Mouse (Mus musculus) embryonic facial prominence, embryonic 10.5 days (tissue): ENCODE measurements around the gene Ubtd1. TPM values are rescaled to one million over a fixed set of nuclear protein-coding genes. Genes with fewer than 3 reads are reported as not detected.

Source experiments
- DNase-seq: peaks from one replicate; pipeline ENCODE4 v3.0.0-alpha.2; 2017; ENCODE audit warnings: low spot score
- H3K27ac ChIP-seq: fragments of 300-500 bp; sonication (generic); replicated peaks from 2 replicates; pipeline ENCODE4 v1.5.1; 2016; ENCODE audit warnings: mild to moderate bottlenecking
- H3K27me3 ChIP-seq: fragments of 300-500 bp; sonication (generic); replicated peaks from 2 replicates; pipeline ENCODE4 v1.6.1; 2016; ENCODE audit warnings: low read depth, mild to moderate bottlenecking; ENCODE audit not compliant: poor library complexity, severe bottlenecking
- H3K36me3 ChIP-seq: fragments of 300-500 bp; sonication (generic); replicated peaks from 2 replicates; pipeline ENCODE4 v1.6.1; 2016; ENCODE audit warnings: mild to moderate bottlenecking, moderate library complexity
- H3K4me1 ChIP-seq: fragments of 300-500 bp; sonication (generic); 2 replicates; pipeline ENCODE4 v1.6.1; 2016
- H3K4me3 ChIP-seq: fragments of 300-500 bp; sonication (generic); 2 replicates; pipeline ENCODE4 v1.5.1; 2016; ENCODE audit warnings: mild to moderate bottlenecking, moderate library complexity
- H3K9me3 ChIP-seq: fragments of 300-500 bp; sonication (generic); 2 replicates; pipeline ENCODE4 v1.6.1; 2016; ENCODE audit warnings: mild to moderate bottlenecking
- WGBS: fragments of 180-500 bp; shearing (Covaris S2); methylation state at CpG from one replicate; pipeline ENCODE4 v1.1.7; 2016; 5-methylcytosine and 5-hydroxymethylcytosine counted together
- polyA plus RNA-seq: library from polyadenylated mRNA; unstranded; fragments of >200 nt; fragmentation: Nextera tagmentation; extraction: Ambion mirVana; gene quantifications from 2 replicates; pipeline ENCODE4 v1.2.1, GENCODE M21; 2016

Gene Ubtd1
- polyA plus RNA-seq, 1 experiment from 2014 or later = 13.5 TPM

DNA sequence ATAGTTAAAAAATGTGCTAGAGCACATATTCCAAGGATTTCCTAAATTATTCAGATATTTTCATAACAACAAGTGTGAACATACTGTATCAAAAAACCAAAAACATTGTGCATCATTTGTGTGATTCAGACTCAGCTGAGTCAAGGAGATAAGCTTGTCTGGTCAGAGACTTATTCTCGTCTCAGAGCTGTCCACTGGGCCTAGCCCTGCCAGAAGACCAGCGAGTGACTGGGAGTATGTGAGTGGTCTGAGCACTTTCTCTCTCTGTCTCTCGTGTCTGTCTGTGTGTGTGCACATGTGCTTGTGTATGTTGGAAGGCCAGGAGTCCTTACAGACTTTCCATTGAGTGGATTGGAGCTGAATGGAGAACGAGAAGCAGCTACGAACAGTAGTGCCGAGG lies 33.4 kb downstream of the Ubtd1 start:
- no peak for DNase-seq
- no peaks in the 10 kb centered on the region for H3K9me3 ChIP-seq
- peaks cover 6% of the 10 kb centered on the region for H3K36me3 ChIP-seq
- no peak overlapping the region for H3K4me3 ChIP-seq
- peaks cover 56% of the 10 kb centered on the region for H3K4me1 ChIP-seq
- no peaks in the 10 kb centered on the region for H3K27me3 ChIP-seq
- WGBS = 84% methylated on average over 6 of the region's 6 CpGs
- H3K27ac ChIP-seq = no peak overlapping the region

GRCm38 (mm10) chr19:42016251-42016650 lies 34.7 kb downstream of the Ubtd1 start:
- H3K27me3 ChIP-seq = no peaks in the 10 kb centered on the region
- H3K27ac ChIP-seq = peak overlapping the region; percentile 66
- peaks cover 6% of the 10 kb centered on the region for H3K36me3 ChIP-seq
- H3K4me1 ChIP-seq = peaks cover 51% of the 10 kb centered on the region
- no peaks in the 10 kb centered on the region for H3K9me3 ChIP-seq
- 76% methylated on average over 4 of the region's 4 CpGs for WGBS
- no peak overlapping the region for H3K4me3 ChIP-seq
- no peak for DNase-seq

- H3K9me3 ChIP-seq = no peaks in the 10 kb centered on the region
- H3K27me3 ChIP-seq = no peaks in the 10 kb centered on the region
- peaks cover 5% of the 10 kb centered on the region for H3K36me3 ChIP-seq
- H3K4me1 ChIP-seq = peaks cover 56% of the 10 kb centered on the region
- WGBS = 67% methylated on average over 5 of the region's 5 CpGs
- peak overlapping the region; percentile 74 for H3K27ac ChIP-seq
- no peak for DNase-seq
- H3K4me3 ChIP-seq = no peak overlapping the region
Observed at GRCm38 (mm10) chr19:42016840-42017239, 35.3 kb downstream of the Ubtd1 start.

DNA sequence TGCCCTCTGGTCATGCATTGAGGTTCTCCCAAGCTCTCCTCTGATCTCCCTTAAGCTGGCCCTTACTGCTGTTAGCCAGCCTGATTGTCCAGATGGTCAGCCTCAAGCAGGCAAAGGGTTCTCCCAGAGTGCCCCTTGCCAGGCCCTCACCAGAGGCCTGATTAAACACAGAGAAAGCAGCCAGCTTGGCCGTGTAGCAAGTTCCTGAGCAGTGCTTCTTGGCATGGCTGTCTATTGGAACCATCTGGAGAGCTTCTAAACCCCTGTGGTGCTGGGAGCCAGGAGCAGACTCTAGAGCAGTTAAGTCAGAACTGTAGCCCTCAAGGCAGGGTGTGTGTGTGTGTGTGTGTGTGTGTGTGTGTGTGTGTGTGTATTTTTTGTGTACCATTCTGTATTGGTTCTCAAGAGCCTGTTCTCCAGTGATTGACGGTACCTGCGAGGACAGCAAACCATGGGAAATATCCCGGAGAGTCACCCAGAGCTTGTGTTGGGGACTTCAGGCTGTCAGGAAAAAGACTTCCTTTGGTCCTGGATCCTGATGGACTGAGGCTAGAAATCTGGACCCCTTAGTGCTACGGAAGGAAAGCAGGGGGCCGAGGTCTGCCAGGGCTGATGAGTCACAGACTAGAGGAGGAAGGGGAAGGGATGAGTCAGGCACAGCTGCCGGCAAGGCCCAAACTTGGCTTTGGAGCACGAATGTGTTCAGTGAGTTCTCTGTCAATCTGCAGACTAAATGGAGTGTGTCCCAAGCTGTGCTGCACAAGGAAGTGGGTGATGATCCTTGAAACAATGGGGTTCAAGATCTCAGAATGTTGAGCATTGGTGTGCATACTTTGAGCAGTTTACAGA lies 36.1 kb downstream of the Ubtd1 start:
- 79% methylated on average over 8 of the region's 8 CpGs for WGBS
- Histone ChIP-seq H3K27me3 (no peaks in the 10 kb centered on the region), H3K4me3 (no peak overlapping the region), H3K4me1 (peaks cover 64% of the 10 kb centered on the region), H3K36me3 (no peaks in the 10 kb centered on the region), H3K9me3 (no peaks in the 10 kb centered on the region), H3K27ac (peak overlapping the region; percentile 74)
- DNase-seq = no peak

- peak; percentile 66 for DNase-seq
- H3K36me3 ChIP-seq = no peaks in the 10 kb centered on the region
- peak overlapping the region; percentile 74 for H3K27ac ChIP-seq
- no peaks in the 10 kb centered on the region for H3K9me3 ChIP-seq
- no peak overlapping the region for H3K4me3 ChIP-seq
- no peaks in the 10 kb centered on the region for H3K27me3 ChIP-seq
- 28% methylated on average over 4 of the region's 4 CpGs for WGBS
- H3K4me1 ChIP-seq = peaks cover 73% of the 10 kb centered on the region
Observed at GRCm38 (mm10) chr19:42019011-42019522, 37.5 kb downstream of the Ubtd1 start.

- Histone ChIP-seq H3K27ac (0 out of 2 replicates have a peak overlapping the region, but pooled peaks have one; percentile 36), H3K36me3 (no peaks in the 10 kb centered on the region), H3K4me3 (no peak overlapping the region), H3K4me1 (peaks cover 55% of the 10 kb centered on the region), H3K9me3 (no peaks in the 10 kb centered on the region), H3K27me3 (no peaks in the 10 kb centered on the region)
- 75% methylated on average over 10 of the region's 10 CpGs for WGBS
- DNase-seq = no peak
Observed at GRCm38 (mm10) chr19:42021681-42022541, 40.3 kb downstream of the Ubtd1 start.

- H3K27ac ChIP-seq = 0 out of 2 replicates have a peak overlapping the region, but pooled peaks have one; percentile 25
- H3K9me3 ChIP-seq = no peaks in the 10 kb centered on the region
- no peaks in the 10 kb centered on the region for H3K27me3 ChIP-seq
- peaks cover 49% of the 10 kb centered on the region for H3K4me1 ChIP-seq
- H3K4me3 ChIP-seq = no peak overlapping the region
- no peaks in the 10 kb centered on the region for H3K36me3 ChIP-seq
- WGBS = 72% methylated on average over 2 of the region's 2 CpGs
- DNase-seq = no peak
Observed at GRCm38 (mm10) chr19:42022542-42022848, 40.9 kb downstream of the Ubtd1 start.

DNA sequence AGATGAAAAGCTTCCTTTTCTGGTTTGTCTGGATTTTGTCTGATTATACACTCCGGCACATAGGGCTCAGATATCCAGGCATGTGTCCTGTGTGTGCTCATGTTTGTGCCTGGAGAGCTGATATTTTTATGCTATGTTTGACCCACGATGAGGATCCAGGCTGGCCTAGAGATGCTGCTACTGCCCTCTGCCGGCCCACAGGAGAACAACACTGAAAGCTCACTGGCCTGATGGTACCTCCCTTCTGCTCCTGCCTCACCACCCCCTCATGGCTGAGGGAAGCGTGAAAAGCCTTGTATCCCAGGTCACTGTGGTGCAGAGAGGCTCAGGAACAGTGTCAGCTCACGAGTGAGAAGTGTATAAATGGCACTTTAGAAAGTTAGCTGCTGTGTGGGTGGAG lies 44.6 kb downstream of the Ubtd1 start:
- H3K4me3 ChIP-seq = no peak overlapping the region
- WGBS = 10% methylated on average over 5 of the region's 5 CpGs
- DNase-seq = peak; percentile 81
- H3K36me3 ChIP-seq = no peaks in the 10 kb centered on the region
- no peak overlapping the region for H3K27ac ChIP-seq
- H3K4me1 ChIP-seq = peaks cover 28% of the 10 kb centered on the region
- H3K9me3 ChIP-seq = no peaks in the 10 kb centered on the region
- H3K27me3 ChIP-seq = no peaks in the 10 kb centered on the region

DNA sequence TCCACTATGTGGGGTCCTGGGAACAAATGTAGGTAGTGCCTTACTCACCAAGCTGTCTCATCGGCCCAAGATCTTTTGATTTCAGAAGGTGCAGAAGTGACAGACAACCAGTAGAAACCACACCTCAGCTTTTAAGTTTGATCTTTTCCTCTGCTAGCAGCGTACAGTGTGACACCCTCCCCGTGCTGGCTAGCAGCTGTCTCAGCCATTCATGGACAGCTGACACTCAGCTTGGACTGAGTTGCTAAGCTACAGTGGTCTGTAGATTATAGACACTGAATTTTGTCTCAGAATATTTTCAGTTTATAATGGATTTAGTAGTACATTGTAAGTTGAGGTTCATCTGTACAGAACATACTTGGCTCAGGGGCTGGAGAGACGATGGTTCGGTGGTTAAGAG lies 49.5 kb downstream of the Ubtd1 start:
- Histone ChIP-seq H3K9me3 (no peaks in the 10 kb centered on the region), H3K27me3 (no peaks in the 10 kb centered on the region), H3K36me3 (peaks cover 12% of the 10 kb centered on the region), H3K27ac (no peak overlapping the region), H3K4me3 (no peak overlapping the region), H3K4me1 (peaks cover 26% of the 10 kb centered on the region)
- WGBS = 87% methylated on average over 5 of the region's 5 CpGs
- DNase-seq = no peak

- 80% methylated on average over 14 of the region's 14 CpGs for WGBS
- H3K9me3 ChIP-seq = no peaks in the 10 kb centered on the region
- no peak overlapping the region for H3K4me3 ChIP-seq
- H3K4me1 ChIP-seq = peaks cover 27% of the 10 kb centered on the region
- peak overlapping the region; percentile 49; the same call in 1 of the 2 replicates for H3K27ac ChIP-seq
- no peak for DNase-seq
- peaks cover 12% of the 10 kb centered on the region for H3K36me3 ChIP-seq
- no peaks in the 10 kb centered on the region for H3K27me3 ChIP-seq
Observed at GRCm38 (mm10) chr19:42033611-42034010, 52.0 kb downstream of the Ubtd1 start.

DNA sequence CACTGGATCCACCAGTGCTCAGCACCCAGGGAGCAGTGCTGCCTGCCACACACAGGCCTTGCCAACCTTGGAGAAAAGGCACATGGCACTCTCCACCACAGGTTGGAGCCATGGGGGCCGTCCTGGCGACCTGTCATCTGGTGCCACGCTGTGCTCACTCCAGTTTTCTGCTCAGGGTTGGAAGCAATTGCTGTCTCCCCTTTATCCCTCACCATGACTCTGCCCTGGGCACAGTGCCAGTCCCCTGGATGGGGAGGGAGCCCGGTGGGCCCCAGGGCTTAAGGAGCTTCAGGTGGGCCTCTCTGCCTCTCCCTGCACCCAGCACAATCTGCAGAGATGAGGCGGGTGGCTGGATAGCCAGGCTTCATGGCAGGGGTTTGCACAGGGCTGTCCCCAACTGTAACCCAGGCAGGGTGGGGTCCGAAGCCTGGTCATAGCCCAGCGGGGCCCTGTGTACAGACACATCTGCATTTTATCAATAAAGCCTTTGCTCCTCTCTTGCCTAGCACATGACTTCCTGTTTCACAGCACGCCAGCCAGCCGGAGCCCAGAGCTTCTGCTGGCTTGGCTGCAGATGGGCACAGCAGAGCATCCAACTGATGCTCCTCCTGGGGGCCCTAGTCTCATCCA lies 52.7 kb downstream of the Ubtd1 start:
- peaks cover 27% of the 10 kb centered on the region for H3K4me1 ChIP-seq
- H3K9me3 ChIP-seq = no peaks in the 10 kb centered on the region
- WGBS = 68% methylated on average over 9 of the region's 9 CpGs
- DNase-seq = no peak
- H3K27me3 ChIP-seq = no peaks in the 10 kb centered on the region
- 0 out of 2 replicates have a peak overlapping the region, but pooled peaks have one; percentile 8 for H3K4me3 ChIP-seq
- H3K36me3 ChIP-seq = peaks cover 12% of the 10 kb centered on the region
- H3K27ac ChIP-seq = peak overlapping the region; percentile 49; the same call in 1 of the 2 replicates

- Histone ChIP-seq H3K27ac (peak overlapping the region; percentile 49; the same call in 1 of the 2 replicates), H3K9me3 (no peaks in the 10 kb centered on the region), H3K36me3 (peaks cover 12% of the 10 kb centered on the region), H3K4me3 (0 out of 2 replicates have a peak overlapping the region, but pooled peaks have one; percentile 8), H3K4me1 (peaks cover 27% of the 10 kb centered on the region), H3K27me3 (peaks cover 3% of the 10 kb centered on the region)
- no peak for DNase-seq
- 56% methylated on average over 11 of the region's 11 CpGs for WGBS
Observed at GRCm38 (mm10) chr19:42034881-42035455, 53.4 kb downstream of the Ubtd1 start.
